Mouse (Mus musculus) limb, embryonic 14.5 days (tissue): Measurements from ENCODE around the gene Fmn2. TPM values are rescaled to one million over a fixed set of nuclear protein-coding genes. Genes with fewer than 3 reads are reported as not detected.

Experiments used
- ATAC-seq: fragments of 200-750 bp; cut with Nextera tagmentation; 2 replicates; pipeline ENCODE4 v1.8.0; 2017; ENCODE audit warnings: low read depth, moderate number of reproducible peaks, moderate TSS enrichment; ENCODE audit not compliant: low FRiP score
- DNase-seq: peaks from one replicate; pipeline ENCODE4 v3.0.0-alpha.2; 2015; ENCODE audit warnings: low spot score
- H3K27ac ChIP-seq: fragments of 300-500 bp; sonication (generic); replicated peaks from 2 replicates; pipeline ENCODE4 v1.5.1; 2014; ENCODE audit warnings: low read depth, mild to moderate bottlenecking, low read length, moderate library complexity, mixed read lengths
- H3K27me3 ChIP-seq: fragments of 300-500 bp; sonication (generic); 2 replicates; pipeline ENCODE4 v1.6.1; 2014; ENCODE audit warnings: low read length, mixed read lengths; ENCODE audit not compliant: control insufficient read depth, insufficient read depth
- H3K36me3 ChIP-seq: fragments of 300-500 bp; sonication (generic); 2 replicates; pipeline ENCODE4 v1.6.1; 2014; ENCODE audit warnings: mild to moderate bottlenecking, low read length, moderate library complexity, mixed read lengths; ENCODE audit not compliant: control insufficient read depth, insufficient read depth
- H3K4me1 ChIP-seq: fragments of 300-500 bp; sonication (generic); 2 replicates; pipeline ENCODE4 v1.6.1; 2014; ENCODE audit warnings: antibody characterized with exemption, low read length, mixed read lengths; ENCODE audit not compliant: control insufficient read depth, insufficient read depth
- H3K4me2 ChIP-seq: fragments of 300-500 bp; sonication (generic); replicated peaks from 2 replicates; pipeline ENCODE4 v1.6.1; 2014; ENCODE audit warnings: low read depth, mild to moderate bottlenecking, low read length, moderate library complexity; ENCODE audit not compliant: severe bottlenecking
- H3K4me3 ChIP-seq: fragments of 300-500 bp; sonication (generic); replicated peaks from 2 replicates; pipeline ENCODE4 v1.5.1; 2014; ENCODE audit warnings: low read length
- H3K9ac ChIP-seq: fragments of 300-500 bp; sonication (generic); 2 replicates; pipeline ENCODE4 v1.6.1; 2014; ENCODE audit warnings: mild to moderate bottlenecking, low read depth, low read length, moderate library complexity; ENCODE audit not compliant: severe bottlenecking
- H3K9me3 ChIP-seq: fragments of 300-500 bp; sonication (generic); 2 replicates; pipeline ENCODE4 v1.6.1; 2016; ENCODE audit warnings: low read length; ENCODE audit not compliant: control insufficient read depth
- POLR2A ChIP-seq: fragments of 200-500 bp; IDR thresholded peaks from 2 replicates; pipeline ENCODE4 v1.8.0; 2012; ENCODE audit warnings: inconsistent platforms, mild to moderate bottlenecking, moderate library complexity, borderline replicate concordance; ENCODE audit not compliant: insufficient read depth, insufficient read length; ENCODE audit errors: extremely low read depth
- WGBS: fragments of 180-500 bp; shearing (Covaris S2); extraction: QIAGEN DNeasy Blood & Tissue Kit; methylation state at CpG from one replicate; pipeline ENCODE4 v1.1.7; 2014; 5-methylcytosine and 5-hydroxymethylcytosine counted together
- polyA plus RNA-seq, 2 experiments: library from polyadenylated mRNA; depleted of rRNA in 1 of 2; stranded (reverse) in 1 of 2; unstranded in 1 of 2; fragments of >200 nt; fragmentation: Nextera tagmentation in 1 of 2; extraction: Ambion mirVana in 1 of 2; gene quantifications; 2 replicates each; pipeline versions ENCODE4 v1.2.1 to v1.2.3; 2012 to 2014

Gene Fmn2
- polyA plus RNA-seq, 2 experiments, result 0.67 to 1.9 TPM

- TF ChIP-seq POLR2A, result no peak
- Histone ChIP-seq H3K4me1 (no peaks in the 10 kb centered on the region; the same call in 1 of the 2 replicates), H3K4me3 (no peak overlapping the region), H3K9ac (no peak overlapping the region), H3K4me2 (no peak overlapping the region), H3K36me3 (no peaks in the 10 kb centered on the region), H3K27ac (no peak overlapping the region), H3K27me3 (no peaks in the 10 kb centered on the region), H3K9me3 (no peaks in the 10 kb centered on the region)
- DNase-seq (no peak), ATAC-seq (no peak)
- WGBS, result 44% methylated on average over 6 of the region's 6 CpGs
Observed at GRCm38 (mm10) chr1:174844786-174845185, 343.2 kb downstream of the Fmn2 start.

DNA sequence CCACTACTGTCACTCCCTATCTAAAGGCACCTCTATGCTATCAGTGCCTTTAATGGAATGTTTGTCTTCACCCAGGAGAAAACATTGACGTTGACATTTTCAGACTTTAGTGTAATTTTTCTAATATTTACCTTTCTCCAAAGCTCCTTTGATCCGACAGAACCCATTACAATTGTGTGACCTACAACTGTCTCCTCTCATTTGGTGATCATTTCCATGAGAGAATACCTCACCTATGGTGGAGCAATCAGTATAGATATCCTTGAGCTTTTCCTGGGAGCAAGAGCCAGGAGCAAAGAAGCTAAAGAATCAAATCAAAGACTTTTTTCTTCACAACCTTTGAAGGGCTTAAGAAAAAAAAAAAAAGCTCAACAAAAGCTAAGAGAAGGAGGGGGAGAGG is 354.6 kb downstream of the Fmn2 start:
- H3K4me2 ChIP-seq, result no peak overlapping the region
- WGBS, result 77% methylated on average over 2 of the region's 2 CpGs
- H3K9ac ChIP-seq, result no peak overlapping the region
- H3K4me1 ChIP-seq, result no peaks in the 10 kb centered on the region
- H3K36me3 ChIP-seq, result no peaks in the 10 kb centered on the region
- ATAC-seq (no peak), DNase-seq (no peak)
- no peak overlapping the region for H3K27ac ChIP-seq
- no peak for TF ChIP-seq POLR2A
- no peaks in the 10 kb centered on the region for H3K9me3 ChIP-seq
- no peaks in the 10 kb centered on the region for H3K27me3 ChIP-seq
- H3K4me3 ChIP-seq, result no peak overlapping the region

- no peak for ATAC-seq
- no peak for TF ChIP-seq POLR2A
Observed at GRCm38 (mm10) chr1:174860407-174861118, 358.9 kb downstream of the Fmn2 start.

More at GRCm38 (mm10) chr1:174860407-174861118, 358.9 kb downstream of the Fmn2 start:
- Histone ChIP-seq H3K27me3 (no peaks in the 10 kb centered on the region), H3K36me3 (no peaks in the 10 kb centered on the region), H3K4me1 (no peaks in the 10 kb centered on the region), H3K4me3 (no peak overlapping the region), H3K4me2 (no peak overlapping the region), H3K9me3 (no peaks in the 10 kb centered on the region), H3K9ac (no peak overlapping the region), H3K27ac (no peak overlapping the region)
- DNase-seq, result peak; percentile 40
- 69% methylated on average over 10 of the region's 10 CpGs for WGBS

Other genes starting within 250 kb of the Fmn2 start
- gene Olfr419, start 249.8 kb upstream of the Fmn2 start, polyA plus RNA-seq (2012; rRNA removed), result not detected in 2 replicates
- gene Olfr419, start 249.8 kb upstream of the Fmn2 start, polyA plus RNA-seq (2014; fragmentation: Nextera tagmentation; extraction: Ambion mirVana), result not detected in 2 replicates
- not detected in 2 replicates for gene Mptx1, start 171.3 kb upstream of the Fmn2 start, polyA plus RNA-seq (2012; rRNA removed)
- not detected in 2 replicates for gene Mptx1, start 171.3 kb upstream of the Fmn2 start, polyA plus RNA-seq (2014; fragmentation: Nextera tagmentation; extraction: Ambion mirVana)
- gene Olfr417, start 136.7 kb upstream of the Fmn2 start, polyA plus RNA-seq (2012; rRNA removed), result not detected in 2 replicates
- gene Olfr417, start 136.7 kb upstream of the Fmn2 start, polyA plus RNA-seq (2014; fragmentation: Nextera tagmentation; extraction: Ambion mirVana), result not detected in 2 replicates
- gene Olfr248, start 110.8 kb upstream of the Fmn2 start, polyA plus RNA-seq (2012; rRNA removed), result not detected in 2 replicates
- not detected in 2 replicates for gene Olfr248, start 110.8 kb upstream of the Fmn2 start, polyA plus RNA-seq (2014; fragmentation: Nextera tagmentation; extraction: Ambion mirVana)
- gene Olfr414, start 77.8 kb upstream of the Fmn2 start, polyA plus RNA-seq (2012; rRNA removed), result not detected in 2 replicates
- gene Olfr414, start 77.8 kb upstream of the Fmn2 start, polyA plus RNA-seq (2014; fragmentation: Nextera tagmentation; extraction: Ambion mirVana), result not detected in 2 replicates
- gene Olfr220, start 59.7 kb upstream of the Fmn2 start, polyA plus RNA-seq (2012; rRNA removed), result not detected in 2 replicates
- not detected in 2 replicates for gene Olfr220, start 59.7 kb upstream of the Fmn2 start, polyA plus RNA-seq (2014; fragmentation: Nextera tagmentation; extraction: Ambion mirVana)